Mouse (Mus musculus) heart, postnatal 0 days (tissue): Measurements from ENCODE around the gene Kbtbd13.

Experiments used
- CTCF ChIP-seq: IDR thresholded peaks from 2 replicates; pipeline ENCODE4 v1.5.1; 2016; ENCODE audit warnings: antibody characterized with exemption, control low read depth, low read depth
- EP300 ChIP-seq: IDR thresholded peaks from 2 replicates; pipeline ENCODE4 v1.6.1; 2016; ENCODE audit warnings: antibody characterized with exemption, low read depth

GRCm38 (mm10) chr9:65386373-65387140 is 4.9 kb downstream of the Kbtbd13 start:
- TF ChIP-seq CTCF (no peak), EP300 (no peak)
